Mouse (Mus musculus): Measurements from ENCODE around the gene Il4i1. TPM values are rescaled to one million over a fixed set of nuclear protein-coding genes. Genes with fewer than 3 reads are reported as not detected.
A peak's percentile ranks its signal among the peaks of the same experiment; 100 is the strongest.

The Il4i1 gene
- polyA plus RNA-seq, 1 experiment from 2014 or later: 0.64 TPM

DNA sequence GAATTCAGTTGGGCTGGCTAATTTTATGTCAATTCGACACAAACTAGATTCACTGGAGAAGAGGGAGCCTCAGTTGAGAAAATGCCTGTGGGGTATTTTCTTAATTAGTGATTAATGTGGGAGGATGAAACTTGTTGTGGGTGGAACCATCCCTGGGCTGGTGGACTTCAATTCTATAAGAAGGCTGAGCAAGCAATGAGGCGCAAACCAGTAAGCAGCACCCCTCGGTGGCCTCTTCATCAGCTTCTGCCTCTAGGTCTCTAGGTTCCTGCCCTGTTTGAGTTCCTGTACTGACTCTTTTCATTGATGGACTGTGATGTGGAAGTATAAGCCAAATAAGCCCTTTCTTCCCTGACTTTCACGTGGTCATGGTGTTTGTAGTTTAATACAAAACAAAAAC, 5.8 kb upstream of the Il4i1 start:
- H3K9me3 ChIP-seq (replicated peaks): no peaks in the 10 kb centered on the region
- peaks cover 34% of the 10 kb centered on the region for H3K36me3 ChIP-seq
- no peak overlapping the region for H3K4me2 ChIP-seq
- H3K27ac ChIP-seq: no peak overlapping the region
- H3K27me3 ChIP-seq (replicated peaks): peaks cover 12% of the 10 kb centered on the region; the same call in 1 of the 2 replicates
- H3K4me1 ChIP-seq: peaks cover 22% of the 10 kb centered on the region
- H3K4me3 ChIP-seq: no peak overlapping the region
- no peak overlapping the region for H3K9ac ChIP-seq
- ATAC-seq: no peak
- 62% methylated on average over 4 of the region's 4 CpGs for WGBS (ENCODE audit: insufficient replicate concordance)

DNA sequence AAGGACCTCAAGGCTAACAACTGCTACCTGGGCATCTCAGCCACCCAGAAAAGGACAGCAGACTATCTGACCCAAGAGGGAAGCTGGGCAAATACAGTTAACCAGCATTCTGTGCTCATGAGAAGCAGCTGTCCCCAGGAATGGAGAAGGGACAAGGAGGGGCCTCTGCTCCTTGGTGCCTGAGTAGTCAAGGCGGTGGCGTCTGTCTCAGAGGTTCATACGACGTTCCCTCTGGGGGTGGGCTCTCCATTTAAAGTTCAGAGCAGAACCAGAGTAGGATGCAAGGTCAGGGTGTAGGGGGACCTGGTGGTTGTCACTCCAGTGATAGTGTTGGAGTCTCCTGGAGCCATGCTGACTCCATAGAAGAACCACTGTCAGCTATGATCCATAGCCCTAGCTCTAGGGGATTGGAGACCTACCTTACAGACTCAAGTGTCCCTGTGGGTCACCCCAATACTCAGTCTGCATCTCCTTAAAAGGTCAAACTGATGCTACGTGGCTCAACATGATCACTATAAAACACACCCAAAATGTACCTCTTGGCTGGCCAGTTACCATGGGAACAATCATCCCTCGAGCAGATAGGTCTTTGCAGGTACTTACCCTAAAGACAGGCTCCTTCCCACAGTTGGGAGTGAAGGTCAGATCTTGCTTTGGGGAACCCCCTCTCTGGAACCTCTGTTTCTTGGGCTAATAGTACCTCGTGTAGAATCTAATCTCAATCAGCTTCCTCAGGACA, 5.2 kb upstream of the Il4i1 start:
- Histone ChIP-seq H3K27ac (no peak overlapping the region), H3K9ac (no peak overlapping the region), H3K4me2 (no peak overlapping the region), H3K9me3 (replicated peaks) (no peaks in the 10 kb centered on the region), H3K36me3 (peaks cover 34% of the 10 kb centered on the region), H3K4me1 (peaks cover 24% of the 10 kb centered on the region), H3K27me3 (replicated peaks) (peaks cover 11% of the 10 kb centered on the region; the same call in 1 of the 2 replicates), H3K4me3 (no peak overlapping the region)
- no peak for ATAC-seq
- WGBS (ENCODE audit: insufficient replicate concordance): 71% methylated on average over 7 of the region's 7 CpGs

DNA sequence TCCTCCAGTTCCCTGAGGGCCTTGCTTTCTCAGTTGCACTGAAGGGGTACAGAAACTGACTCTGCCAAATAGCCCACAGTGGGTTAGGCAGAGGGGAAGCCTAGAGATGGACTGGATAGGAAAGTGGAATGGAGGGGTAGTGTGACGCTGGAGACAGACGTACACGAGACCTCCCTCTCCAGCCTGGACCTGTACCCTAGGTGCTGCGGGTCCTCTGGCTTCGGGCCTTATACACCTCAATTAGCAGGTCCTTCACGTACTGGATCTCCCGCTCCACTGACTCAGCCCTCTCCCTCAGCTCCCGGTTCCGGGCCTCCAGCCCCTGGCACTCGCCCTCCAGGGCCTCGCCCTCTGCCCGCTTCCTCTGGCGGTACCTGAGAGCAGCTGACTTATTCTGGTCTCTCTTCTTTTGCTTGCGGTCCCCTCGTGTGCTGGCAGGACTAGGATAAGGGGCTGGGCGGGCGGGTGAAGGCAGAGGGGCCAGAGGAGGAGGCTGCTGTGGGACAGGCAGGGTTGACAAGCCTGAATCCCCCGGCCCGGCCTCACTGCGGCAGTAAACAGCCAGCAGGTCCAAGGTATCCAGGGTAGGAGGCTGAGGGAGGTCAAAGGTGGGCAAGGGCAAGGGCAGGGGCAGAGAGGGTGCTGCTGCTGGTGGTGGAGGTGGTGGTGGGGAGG, 3.4 kb upstream of the Il4i1 start:
- ATAC-seq: no peak
- peaks cover 34% of the 10 kb centered on the region for H3K36me3 ChIP-seq
- H3K4me3 ChIP-seq: no peak overlapping the region
- H3K4me1 ChIP-seq: peaks cover 32% of the 10 kb centered on the region
- 77% methylated on average over 20 of the region's 20 CpGs for WGBS (ENCODE audit: insufficient replicate concordance)
- no peaks in the 10 kb centered on the region for H3K9me3 ChIP-seq (replicated peaks)
- no peak overlapping the region for H3K27ac ChIP-seq
- no peak overlapping the region for H3K9ac ChIP-seq
- H3K4me2 ChIP-seq: no peak overlapping the region
- no peaks in the 10 kb centered on the region for H3K27me3 ChIP-seq (replicated peaks)

DNA sequence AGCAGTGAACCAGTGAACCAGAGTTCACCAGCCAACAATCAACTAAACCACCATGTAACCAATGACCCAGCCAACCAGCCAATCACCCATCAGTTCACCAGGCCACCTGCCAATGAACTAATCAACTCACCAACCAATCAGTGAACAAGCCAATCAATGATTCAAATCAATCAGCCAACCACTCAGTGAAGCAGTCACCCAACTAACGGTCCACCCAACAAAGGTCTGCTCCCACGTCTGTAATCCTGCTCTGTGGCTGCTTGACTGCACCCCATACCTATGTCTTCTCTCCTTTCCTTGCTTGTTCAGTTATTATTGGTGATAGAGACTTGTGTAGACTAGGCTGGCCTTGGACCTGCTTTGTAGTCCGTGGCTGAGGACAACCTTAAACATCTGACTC, 2.2 kb upstream of the Il4i1 start:
- WGBS (ENCODE audit: insufficient replicate concordance): 70% methylated on average over 3 of the region's 3 CpGs
- Histone ChIP-seq H3K4me1 (peaks cover 44% of the 10 kb centered on the region), H3K27me3 (replicated peaks) (no peaks in the 10 kb centered on the region), H3K4me3 (no peak overlapping the region), H3K9me3 (replicated peaks) (no peaks in the 10 kb centered on the region), H3K9ac (no peak overlapping the region), H3K36me3 (peaks cover 43% of the 10 kb centered on the region), H3K4me2 (peak overlapping the region; percentile 88; the same call in 1 of the 2 replicates), H3K27ac (no peak overlapping the region)
- ATAC-seq: no peak

DNA sequence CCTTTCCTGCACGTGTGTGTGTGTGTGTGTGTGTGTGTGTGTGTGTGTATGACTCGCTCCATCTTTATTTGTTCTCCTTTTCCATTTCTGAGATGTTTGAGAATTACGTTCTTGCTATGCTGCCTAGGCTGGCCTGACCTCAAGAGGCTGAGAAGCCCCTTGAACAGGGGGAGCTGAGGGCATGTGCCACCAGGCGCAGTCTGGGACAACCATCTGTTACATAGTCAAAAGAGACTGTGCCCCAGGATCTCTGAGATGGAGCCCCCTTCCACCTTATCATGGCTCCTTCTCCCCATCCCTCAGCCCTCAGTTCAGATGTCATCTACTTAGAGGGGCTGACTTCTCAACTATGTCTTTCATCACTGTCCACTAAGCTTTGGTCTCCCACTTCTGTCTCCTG, 1.8 kb upstream of the Il4i1 start:
- Histone ChIP-seq H3K4me1 (peaks cover 48% of the 10 kb centered on the region), H3K27ac (0 out of 2 replicates have a peak overlapping the region, but pooled peaks have one; percentile 97), H3K4me3 (0 out of 2 replicates have a peak overlapping the region, but pooled peaks have one; percentile 84), H3K9ac (no peak overlapping the region), H3K9me3 (replicated peaks) (no peaks in the 10 kb centered on the region), H3K27me3 (replicated peaks) (no peaks in the 10 kb centered on the region), H3K36me3 (peaks cover 45% of the 10 kb centered on the region), H3K4me2 (peak overlapping the region; percentile 88)
- 80% methylated on average over 3 of the region's 4 CpGs for WGBS (ENCODE audit: insufficient replicate concordance)
- no peak for ATAC-seq

DNA sequence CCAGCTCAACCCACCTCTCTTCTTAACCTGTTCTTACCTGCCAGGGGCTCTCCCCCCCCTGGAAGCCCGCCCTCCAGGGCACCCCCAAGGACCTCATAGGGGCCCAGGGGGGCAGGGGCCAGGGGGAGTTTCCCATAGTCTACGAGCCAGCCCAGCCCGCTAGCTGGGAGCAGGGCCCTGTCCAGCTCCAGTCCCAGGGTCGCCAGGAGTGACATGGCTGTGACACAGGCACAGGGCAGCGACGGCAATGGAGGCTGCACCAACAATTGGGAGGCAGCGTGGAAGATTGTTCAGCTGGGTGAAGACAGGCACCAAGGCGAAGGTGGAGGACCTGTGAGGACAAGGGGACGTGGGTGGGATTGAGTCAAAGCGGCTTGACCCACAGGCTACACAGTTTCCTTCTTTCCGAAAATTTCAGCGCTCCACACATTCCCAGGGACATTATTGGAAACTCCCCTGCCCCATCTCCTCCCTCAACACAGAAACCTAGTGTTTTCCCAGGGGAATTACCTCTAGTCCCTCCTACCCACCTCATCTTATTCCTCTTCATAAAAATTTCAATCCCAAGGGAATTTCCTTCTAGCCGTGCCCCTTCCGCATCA, 1.1 kb upstream of the Il4i1 start:
- peak overlapping the region; percentile 88 for H3K4me2 ChIP-seq
- ATAC-seq: no peak
- H3K9me3 ChIP-seq (replicated peaks): no peaks in the 10 kb centered on the region
- H3K36me3 ChIP-seq: peaks cover 52% of the 10 kb centered on the region
- no peaks in the 10 kb centered on the region for H3K27me3 ChIP-seq (replicated peaks)
- WGBS (ENCODE audit: insufficient replicate concordance): 44% methylated on average over 14 of the region's 14 CpGs
- peak overlapping the region; percentile 97 for H3K9ac ChIP-seq
- H3K4me3 ChIP-seq: peak overlapping the region; percentile 84
- peaks cover 54% of the 10 kb centered on the region for H3K4me1 ChIP-seq
- H3K27ac ChIP-seq: peak overlapping the region; percentile 97

DNA sequence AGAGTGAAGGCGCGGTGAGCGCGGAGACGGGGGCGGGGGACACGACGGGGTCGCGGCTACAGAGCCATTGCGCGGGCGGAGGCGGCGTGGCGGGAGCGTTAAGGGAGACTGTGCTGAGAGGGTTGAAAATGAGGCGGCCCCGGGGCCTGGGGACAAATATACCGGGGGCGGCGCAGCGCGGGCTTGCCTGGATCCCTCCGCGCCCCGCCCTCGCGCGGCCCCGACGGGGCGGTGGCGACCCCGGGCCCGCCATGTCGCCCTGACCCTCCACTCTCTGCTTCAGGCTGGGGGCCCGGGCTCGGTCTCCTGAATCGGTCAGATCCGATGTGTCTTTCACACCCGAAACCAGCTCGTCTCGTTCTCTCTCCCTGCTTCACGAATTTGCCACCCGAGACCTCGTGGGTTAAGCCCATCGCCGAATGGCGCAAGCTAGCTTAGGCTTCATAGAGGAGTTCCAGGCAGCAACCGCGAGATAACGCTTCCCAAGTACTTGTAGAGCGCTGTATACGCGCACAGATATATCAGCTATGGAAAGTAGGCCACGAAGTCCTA, 359 bp downstream of the Il4i1 start, which contains the start of gene Atf5:
Atf5 (minus strand) TSS at position 189 of the 552 bp plus-strand sequence.
- no peaks in the 10 kb centered on the region for H3K9me3 ChIP-seq (replicated peaks)
- peaks cover 65% of the 10 kb centered on the region for H3K4me1 ChIP-seq
- peak; percentile 12; the same call in 1 of the 2 replicates for ATAC-seq
- WGBS (ENCODE audit: insufficient replicate concordance): under 1% methylated on average over 49 of the region's 57 CpGs
- peak within 1 kb of the TSS; percentile 97 for H3K9ac ChIP-seq
- peaks cover 47% of the 10 kb centered on the region for H3K36me3 ChIP-seq
- peak within 1 kb of the TSS; percentile 88 for H3K4me2 ChIP-seq
- peak within 1 kb of the TSS; percentile 97 for H3K27ac ChIP-seq
- H3K4me3 ChIP-seq: peak within 1 kb of the TSS; percentile 84
- H3K27me3 ChIP-seq (replicated peaks): no peaks in the 10 kb centered on the region

DNA sequence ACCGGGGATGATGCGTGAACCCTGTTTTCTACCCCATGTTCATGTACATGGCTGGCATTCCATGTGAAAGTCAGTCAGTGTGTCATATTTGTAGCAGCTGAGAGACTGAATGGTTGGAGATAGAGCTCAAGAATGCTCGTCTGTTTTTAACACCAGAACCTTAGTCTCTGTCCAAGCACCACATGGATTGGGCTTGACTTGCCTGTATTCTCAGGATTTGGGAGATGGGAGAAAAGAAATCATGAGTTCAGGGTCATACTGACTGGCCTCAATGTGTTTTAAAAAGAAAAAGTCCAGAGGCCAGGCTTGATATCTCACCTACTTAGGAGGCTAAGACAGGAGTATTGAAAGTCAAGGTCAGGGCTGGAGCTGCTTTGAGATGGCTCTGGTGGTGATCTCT, 1.3 kb downstream of the Il4i1 start:
- H3K27me3 ChIP-seq (replicated peaks): no peaks in the 10 kb centered on the region
- peak overlapping the region; percentile 97 for H3K27ac ChIP-seq
- no peaks in the 10 kb centered on the region for H3K9me3 ChIP-seq (replicated peaks)
- peak overlapping the region; percentile 84 for H3K4me3 ChIP-seq
- peaks cover 44% of the 10 kb centered on the region for H3K36me3 ChIP-seq
- WGBS (ENCODE audit: insufficient replicate concordance): 18% methylated on average over 3 of the region's 3 CpGs
- no peak for ATAC-seq
- peaks cover 73% of the 10 kb centered on the region for H3K4me1 ChIP-seq
- peak overlapping the region; percentile 88 for H3K4me2 ChIP-seq
- peak overlapping the region; percentile 97 for H3K9ac ChIP-seq

DNA sequence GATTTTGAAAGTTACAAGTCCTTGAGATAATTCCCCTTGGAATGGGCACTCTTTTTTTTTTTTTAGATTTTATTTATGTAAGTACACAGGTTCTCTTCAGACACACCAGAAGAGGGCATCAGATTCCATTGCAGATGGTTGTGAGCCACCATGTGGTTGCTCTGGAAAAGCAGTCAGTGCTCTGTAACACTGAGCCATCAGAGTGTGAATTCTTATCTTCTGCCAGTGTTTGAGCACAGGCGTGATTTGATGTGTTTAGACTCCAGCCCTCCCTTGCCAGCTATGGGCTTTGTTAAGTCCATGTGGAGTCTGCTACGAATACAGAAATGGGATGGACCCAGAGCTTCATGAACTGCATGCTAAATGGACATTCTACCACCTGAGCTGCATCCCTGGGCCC, 2.0 kb downstream of the Il4i1 start:
- Histone ChIP-seq H3K27me3 (replicated peaks) (no peaks in the 10 kb centered on the region), H3K27ac (peak overlapping the region; percentile 97), H3K4me2 (peak overlapping the region; percentile 88), H3K4me1 (peaks cover 79% of the 10 kb centered on the region), H3K4me3 (peak overlapping the region; percentile 84), H3K36me3 (peaks cover 44% of the 10 kb centered on the region), H3K9me3 (replicated peaks) (no peaks in the 10 kb centered on the region), H3K9ac (peak overlapping the region; percentile 97)
- 30% methylated on average over 2 of the region's 2 CpGs for WGBS (ENCODE audit: insufficient replicate concordance)
- no peak for ATAC-seq

DNA sequence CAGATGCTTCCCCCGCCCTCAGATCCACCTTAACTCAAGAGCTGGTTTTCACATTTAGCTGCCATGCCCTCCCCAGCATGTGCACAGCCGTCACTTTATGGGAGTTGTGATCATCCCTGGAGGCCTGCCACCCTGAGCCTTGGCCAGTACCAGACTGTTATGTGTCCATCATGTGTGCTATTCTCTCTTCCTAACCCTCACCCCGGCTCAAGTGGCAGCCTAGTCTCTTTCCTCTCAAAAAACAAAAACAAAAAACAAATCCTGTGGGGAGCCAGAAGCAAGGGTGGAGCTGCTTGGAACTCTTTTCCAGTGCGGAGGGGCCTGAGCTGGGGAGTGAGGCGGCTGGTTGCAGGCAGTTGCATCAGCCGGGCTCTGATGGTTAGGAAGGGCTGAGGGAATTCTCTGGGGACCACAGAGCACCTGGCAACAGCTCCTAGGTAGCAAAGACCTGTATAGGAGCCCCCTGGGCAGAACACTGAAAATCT, 2.6 kb downstream of the Il4i1 start:
- peaks cover 82% of the 10 kb centered on the region for H3K4me1 ChIP-seq
- peaks cover 45% of the 10 kb centered on the region for H3K36me3 ChIP-seq
- H3K4me3 ChIP-seq: peak overlapping the region; percentile 84
- H3K9me3 ChIP-seq (replicated peaks): no peaks in the 10 kb centered on the region
- 44% methylated on average over 6 of the region's 6 CpGs for WGBS (ENCODE audit: insufficient replicate concordance)
- ATAC-seq: no peak
- H3K9ac ChIP-seq: peak overlapping the region; percentile 97
- peak overlapping the region; percentile 71 for H3K27ac ChIP-seq
- no peaks in the 10 kb centered on the region for H3K27me3 ChIP-seq (replicated peaks)
- peak overlapping the region; percentile 88 for H3K4me2 ChIP-seq

DNA sequence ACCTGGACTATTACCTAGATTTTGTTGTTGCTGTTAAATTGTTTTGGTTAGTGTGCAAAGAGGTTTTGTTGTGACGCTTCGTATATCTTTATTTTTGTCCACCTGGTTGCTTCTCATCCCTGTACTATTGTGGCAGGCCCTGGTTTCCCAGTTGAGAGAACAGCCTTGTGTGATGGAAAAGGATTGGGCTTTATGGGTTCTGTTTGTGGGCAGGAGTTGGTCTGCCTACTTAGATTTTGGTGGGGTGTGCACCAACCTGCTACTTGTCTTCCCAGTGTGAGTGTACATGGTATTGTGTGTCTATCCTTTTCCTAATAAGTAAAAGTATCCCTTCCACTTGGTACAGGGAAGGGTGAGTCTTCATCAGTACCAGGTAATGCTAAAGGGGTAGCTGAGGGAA, 3.2 kb downstream of the Il4i1 start:
- Histone ChIP-seq H3K4me2 (peak overlapping the region; percentile 88), H3K4me1 (peaks cover 82% of the 10 kb centered on the region), H3K4me3 (peak overlapping the region; percentile 84), H3K27ac (peak overlapping the region; percentile 71), H3K9ac (peak overlapping the region; percentile 97), H3K27me3 (replicated peaks) (no peaks in the 10 kb centered on the region), H3K36me3 (peaks cover 39% of the 10 kb centered on the region), H3K9me3 (replicated peaks) (no peaks in the 10 kb centered on the region)
- 83% methylated on average over 2 of the region's 2 CpGs for WGBS (ENCODE audit: insufficient replicate concordance)
- ATAC-seq: no peak

All from liver, embryonic 12.5 days (tissue).